Mouse (Mus musculus): ENCODE data around the gene Usp11.

The Usp11 gene

GRCm38 (mm10) chrX:20736479-20736878, 32.8 kb downstream of the Usp11 start:
- no peaks in the 10 kb centered on the region for H3K27me3 ChIP-seq (ENCODE audit: insufficient read depth, low read length)
- TF ChIP-seq POU5F1 (IDR thresholded peaks at IDR 0.05; ENCODE audit: borderline replicate concordance, low read length) (no peak), NANOG (IDR thresholded peaks at IDR 0.05; ENCODE audit: borderline replicate concordance, low read length) (no peak), CTCF (conservative IDR thresholded peaks at IDR 0.05; ENCODE audit: low read length) (no peak)
- no peaks in the 10 kb centered on the region for H3K4me1 ChIP-seq (replicated peaks; ENCODE audit: low read depth, low read length)
- H3K4me3 ChIP-seq (replicated peaks; ENCODE audit: low read length) = no peak overlapping the region
- no peaks in the 10 kb centered on the region for H3K9me3 ChIP-seq (ENCODE audit: low read length)
- no peaks in the 10 kb centered on the region for H3K36me3 ChIP-seq (ENCODE audit: insufficient read depth, low read length)

GRCm38 (mm10) chrX:20748829-20749228, 45.1 kb downstream of the Usp11 start:
- Histone ChIP-seq H3K4me3 (replicated peaks; ENCODE audit: low read length) (no peak overlapping the region), H3K27me3 (ENCODE audit: insufficient read depth, low read length) (no peaks in the 10 kb centered on the region; the same call in 1 of the 2 replicates), H3K4me1 (replicated peaks; ENCODE audit: low read depth, low read length) (no peaks in the 10 kb centered on the region), H3K9me3 (ENCODE audit: low read length) (no peaks in the 10 kb centered on the region), H3K36me3 (ENCODE audit: insufficient read depth, low read length) (no peaks in the 10 kb centered on the region)
- no peak for TF ChIP-seq NANOG (IDR thresholded peaks at IDR 0.05; ENCODE audit: borderline replicate concordance, low read length)
- no peak for TF ChIP-seq POU5F1 (IDR thresholded peaks at IDR 0.05; ENCODE audit: borderline replicate concordance, low read length)
- no peak for TF ChIP-seq CTCF (conservative IDR thresholded peaks at IDR 0.05; ENCODE audit: low read length)

- no peak for TF ChIP-seq POU5F1 (IDR thresholded peaks at IDR 0.05; ENCODE audit: borderline replicate concordance, low read length)
- H3K9me3 ChIP-seq (ENCODE audit: low read length) = no peaks in the 10 kb centered on the region
Observed at GRCm38 (mm10) chrX:20761201-20761600, 57.5 kb downstream of the Usp11 start.

More at GRCm38 (mm10) chrX:20761201-20761600, 57.5 kb downstream of the Usp11 start:
- no peaks in the 10 kb centered on the region for H3K4me1 ChIP-seq (replicated peaks; ENCODE audit: low read depth, low read length)
- no peaks in the 10 kb centered on the region for H3K36me3 ChIP-seq (ENCODE audit: insufficient read depth, low read length)
- no peaks in the 10 kb centered on the region for H3K27me3 ChIP-seq (ENCODE audit: insufficient read depth, low read length)
- H3K4me3 ChIP-seq (replicated peaks; ENCODE audit: low read length) = no peak overlapping the region
